Mouse (Mus musculus) regulatory T cell (primary cell): ENCODE measurements at regions not wholly inside any gene's neighbourhood (a gene's known extent, or its start where the extent isn't known, plus 50 kb on each side); places are given as distances from the start of the nearest gene placed in this dataset.

Experiments
- in situ Hi-C: fragments of 300-600 bp; cut with MboI, MseI; formaldehyde crosslinking; loops from one replicate; pipeline ENCODE4 v1.15.1; 2025; ENCODE audit warnings: high pct_unique_total_duplicates

GRCm38 (mm10) chr14:25362771-25363170 is 96.2 kb upstream of the Zmiz1 start:
- in situ Hi-C loops: no loop called here

GRCm38 (mm10) chr14:25365226-25365800 is 93.7 kb upstream of the Zmiz1 start:
- in situ Hi-C loops: no loop called here

DNA sequence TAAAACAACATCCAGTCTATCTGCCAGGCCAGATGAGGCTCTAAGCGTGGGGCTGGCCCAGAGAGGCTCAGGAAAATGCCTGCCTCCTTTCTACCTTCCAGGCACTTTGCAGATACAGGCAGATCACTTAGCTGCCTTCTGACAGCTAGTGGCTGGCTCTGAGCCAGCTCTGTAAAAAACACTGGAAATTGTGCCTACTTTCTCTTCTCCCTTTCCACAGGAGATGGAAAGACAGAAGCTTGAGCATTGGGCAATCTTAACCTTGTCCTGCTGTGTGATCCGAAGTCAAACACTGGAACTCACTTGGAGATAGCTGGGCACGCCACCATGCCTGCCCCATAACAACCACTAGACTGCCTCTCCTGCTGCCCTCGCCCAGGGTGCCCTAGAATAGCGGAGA is 93.0 kb upstream of the Zmiz1 start:
- in situ Hi-C loops: no loop called here

- in situ Hi-C loops: no loop called here
Observed at GRCm38 (mm10) chr14:25370306-25371020, 88.5 kb upstream of the Zmiz1 start.

DNA sequence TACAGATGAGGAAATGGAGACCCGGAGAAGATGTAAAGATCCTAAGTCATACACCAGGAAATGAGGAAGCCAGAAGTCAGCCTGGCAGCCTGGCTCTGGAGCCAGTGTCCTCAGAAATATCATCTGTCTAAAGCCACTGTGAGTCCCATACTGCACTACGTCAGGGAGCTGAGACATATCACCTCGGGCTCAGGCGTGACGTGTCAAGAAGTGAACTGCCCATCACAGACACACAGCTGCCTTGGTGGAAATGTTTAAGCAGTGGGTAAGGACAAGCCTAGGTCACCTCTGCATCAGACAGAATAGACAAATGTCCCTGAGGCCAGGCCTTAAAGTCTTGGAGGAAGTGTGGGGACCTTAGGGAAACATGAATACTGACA is 88.0 kb upstream of the Zmiz1 start:
- in situ Hi-C loops: no loop called here

GRCm38 (mm10) chr14:25371661-25372060 is 87.3 kb upstream of the Zmiz1 start:
- in situ Hi-C loops: no loop called here

DNA sequence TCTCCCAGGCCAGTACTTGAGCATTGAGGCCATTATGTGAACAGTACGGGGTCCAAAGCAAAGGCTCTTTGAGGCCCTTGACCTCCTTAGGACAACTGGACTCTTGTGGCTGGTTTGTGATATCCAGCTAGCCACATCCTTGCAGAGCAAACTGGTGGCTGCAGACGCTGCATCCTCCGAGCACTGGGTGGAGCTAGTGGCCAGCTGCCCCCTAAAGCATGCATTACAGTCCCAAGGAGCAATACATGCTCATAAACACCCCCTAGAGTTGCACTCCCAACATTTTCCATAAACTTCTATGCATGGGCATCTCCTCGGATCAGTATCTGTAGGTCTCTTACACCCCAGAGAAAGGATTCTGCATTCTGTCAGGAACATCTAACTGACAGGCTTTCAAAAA is 86.4 kb upstream of the Zmiz1 start:
- in situ Hi-C loops: no loop called here

DNA sequence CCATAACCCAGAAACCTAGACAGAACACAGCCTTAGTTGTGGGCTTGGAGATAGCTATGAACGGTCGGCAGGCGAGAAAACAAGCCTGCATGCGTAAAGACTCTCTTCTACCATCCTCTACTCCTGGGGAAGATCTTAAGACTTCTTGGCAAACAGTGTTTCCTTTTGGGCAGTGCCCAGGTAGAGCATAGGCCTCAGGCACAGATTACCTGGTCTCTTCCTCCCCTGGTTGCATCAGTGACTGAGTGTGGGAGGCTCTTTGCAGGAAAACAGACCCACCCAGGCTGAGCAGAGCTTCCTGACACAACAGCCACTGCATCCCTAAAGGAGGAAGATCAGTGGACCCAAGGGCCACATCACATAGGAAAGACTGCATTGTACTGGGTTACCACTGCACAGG is 85.8 kb upstream of the Zmiz1 start:
- in situ Hi-C loops: no loop called here

- in situ Hi-C loops: no loop called here
Observed at GRCm38 (mm10) chr14:25375001-25375400, 84.0 kb upstream of the Zmiz1 start.

- in situ Hi-C loops: no loop called here
Observed at GRCm38 (mm10) chr14:25377091-25377490, 81.9 kb upstream of the Zmiz1 start.

GRCm38 (mm10) chr14:25377554-25377899 is 81.5 kb upstream of the Zmiz1 start:
- in situ Hi-C loops: no loop called here

GRCm38 (mm10) chr14:25377900-25378716 is 80.9 kb upstream of the Zmiz1 start:
- in situ Hi-C loops: no loop called here

- in situ Hi-C loops: no loop called here
Observed at GRCm38 (mm10) chr14:25378717-25379224, 80.2 kb upstream of the Zmiz1 start.

DNA sequence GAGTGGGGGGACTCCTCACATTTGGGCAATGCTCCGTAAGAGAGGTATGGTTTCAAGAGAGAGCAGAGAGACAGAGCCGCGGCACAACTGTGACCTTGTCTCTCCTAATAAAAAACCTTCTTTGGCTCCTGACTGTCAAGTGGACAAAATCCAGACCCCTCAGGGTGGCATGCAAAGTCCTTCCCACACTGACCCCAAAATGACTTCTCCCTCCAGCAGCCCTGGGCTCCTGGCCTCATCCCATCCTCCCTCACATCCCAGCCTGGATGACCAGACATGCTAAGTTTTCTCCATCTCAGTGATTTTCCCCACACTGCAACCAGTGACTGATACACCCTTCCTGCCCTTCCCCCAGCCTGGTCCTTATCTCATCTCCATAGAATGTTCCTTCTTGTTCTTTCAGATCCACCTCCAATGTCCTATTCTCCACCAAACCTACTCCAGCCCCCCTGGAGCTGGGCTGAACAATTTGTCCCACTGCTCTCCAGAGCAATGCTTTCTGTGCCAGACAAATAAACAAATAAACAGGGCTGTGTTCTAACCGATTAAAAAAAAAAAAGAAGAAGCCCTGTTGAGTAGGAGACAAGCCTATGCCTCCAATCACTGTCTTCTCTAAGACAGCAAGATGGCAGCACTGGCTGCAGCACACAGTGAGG is 75.7 kb upstream of the Zmiz1 start:
- in situ Hi-C loops: no loop called here

DNA sequence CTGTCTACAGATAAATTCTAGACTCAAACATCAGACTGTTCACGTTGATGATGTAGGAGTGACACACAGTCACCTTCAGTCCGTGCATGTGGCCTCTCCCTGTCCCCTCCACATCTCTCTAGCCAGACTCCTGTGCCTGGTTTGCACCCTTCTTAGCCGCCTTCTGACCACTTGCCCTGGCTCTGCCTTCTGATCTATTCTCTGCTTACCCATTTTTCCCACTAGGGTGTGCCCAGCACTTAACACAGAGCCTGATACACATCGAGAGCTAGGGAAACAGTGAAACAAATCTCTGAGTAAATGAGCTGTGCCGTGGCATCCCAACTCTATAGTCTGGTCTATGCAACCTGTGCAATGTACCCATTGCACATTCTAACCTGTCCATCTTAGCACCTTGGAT is 73.3 kb upstream of the Zmiz1 start:
- in situ Hi-C loops: no loop called here

GRCm38 (mm10) chr14:25387780-25388179 is 71.2 kb upstream of the Zmiz1 start:
- in situ Hi-C loops: no loop called here

GRCm38 (mm10) chr14:25389314-25389713 is 69.7 kb upstream of the Zmiz1 start:
- in situ Hi-C loops: no loop called here

DNA sequence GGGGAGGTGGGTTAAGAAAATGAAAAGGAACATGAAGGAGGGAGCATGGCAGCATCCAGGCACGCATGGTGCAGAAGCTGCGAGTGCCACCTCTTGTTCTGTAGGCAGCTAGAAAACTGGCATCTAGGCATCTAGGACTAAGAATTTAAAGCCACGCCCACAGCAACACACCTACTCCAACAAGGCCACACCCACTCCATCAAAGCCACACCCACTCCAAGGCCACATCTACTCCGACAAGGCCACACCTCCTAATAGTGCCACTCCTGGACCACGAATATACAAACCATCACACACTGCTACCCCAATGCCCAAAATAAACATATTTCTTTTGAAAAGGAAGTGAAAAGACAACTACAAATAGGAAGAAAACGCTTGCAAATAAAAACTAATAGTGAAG is 66.6 kb upstream of the Zmiz1 start:
- in situ Hi-C loops: no loop called here

- in situ Hi-C loops: no loop called here
Observed at GRCm38 (mm10) chr14:25392940-25393339, 66.0 kb upstream of the Zmiz1 start.

GRCm38 (mm10) chr14:25394931-25395330 is 64.1 kb upstream of the Zmiz1 start:
- in situ Hi-C loops: no loop called here

GRCm38 (mm10) chr14:25396990-25397531 is 61.9 kb upstream of the Zmiz1 start:
- in situ Hi-C loops: no loop called here

- in situ Hi-C loops: no loop called here
Observed at GRCm38 (mm10) chr14:25397751-25398150, 61.2 kb upstream of the Zmiz1 start.
